Mouse (Mus musculus): ENCODE data around the gene Kmt2d. TPM values are rescaled to one million over a fixed set of nuclear protein-coding genes. Genes with fewer than 3 reads are reported as not detected.

Gene Kmt2d
- polyA plus RNA-seq, 1 experiment from 2014 or later, result 11.2 TPM

DNA sequence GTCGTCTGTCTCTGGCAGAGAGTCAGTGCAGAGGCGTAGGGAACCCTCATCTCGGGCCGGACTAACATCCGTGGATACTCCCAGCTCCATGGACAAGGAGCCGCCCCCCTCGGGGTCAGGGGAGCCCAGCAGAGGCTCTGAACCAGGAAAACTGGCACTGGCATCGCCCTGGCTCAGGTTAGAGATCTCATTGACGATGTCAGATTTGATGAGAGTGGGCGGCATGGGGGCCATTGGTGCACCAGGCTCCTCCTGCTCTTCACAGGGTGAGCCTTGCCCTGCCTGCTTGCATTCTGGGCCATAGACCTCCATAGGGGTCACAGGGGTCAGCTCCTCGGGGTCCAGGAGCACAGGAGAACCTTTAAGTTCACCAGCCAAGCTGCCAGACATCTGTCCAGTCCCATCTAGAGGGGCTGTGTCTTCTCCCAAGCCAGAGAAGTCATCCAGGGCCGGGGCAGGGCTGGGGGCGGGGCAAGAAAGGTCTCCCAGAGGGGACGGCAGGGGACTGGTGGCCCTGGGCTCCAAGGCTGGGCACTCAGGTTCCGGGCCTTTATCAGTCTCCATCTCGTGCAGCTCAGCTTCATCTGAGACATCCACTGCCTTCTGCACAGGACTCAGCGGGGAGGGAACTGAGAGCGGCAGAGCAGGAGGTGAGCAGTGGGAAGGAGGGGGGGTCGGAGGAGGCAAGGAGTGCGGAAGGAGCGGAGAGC is 9.1 kb downstream of the Kmt2d start:
- H3K4me3 ChIP-seq, result no peak overlapping the region
- 0 out of 2 replicates have a peak, but pooled peaks cover 5% of the 10 kb centered on the region for H3K4me1 ChIP-seq (replicated peaks)
- no peak for DNase-seq (ENCODE audit: low spot score)
- 85% methylated on average over 21 of the region's 21 CpGs for WGBS
- peaks cover 100% of the 10 kb centered on the region for H3K36me3 ChIP-seq
- H3K9me3 ChIP-seq, result no peaks in the 10 kb centered on the region
- H3K27ac ChIP-seq, result no peak overlapping the region
- H3K27me3 ChIP-seq (ENCODE audit: insufficient read depth, poor library complexity, severe bottlenecking), result no peaks in the 10 kb centered on the region

DNA sequence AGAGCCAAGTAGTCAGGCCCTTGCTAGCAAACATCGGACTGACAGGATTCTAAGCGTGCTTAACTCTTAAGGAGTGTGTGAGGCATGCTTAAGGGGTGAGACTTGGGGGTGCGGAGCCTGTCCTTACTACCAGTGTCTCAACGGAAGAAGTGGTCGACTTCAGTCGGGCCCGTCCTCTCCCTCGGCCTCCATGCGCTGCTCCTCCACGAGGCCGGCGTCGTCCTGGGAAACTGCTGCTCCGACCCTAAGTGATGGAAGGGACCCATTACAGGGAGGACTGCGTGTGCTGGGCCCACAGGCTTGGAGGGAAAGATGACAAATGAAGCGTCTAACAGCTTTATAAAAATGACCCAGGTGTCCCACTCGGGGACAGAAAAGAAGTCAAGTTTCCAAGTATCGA is 10.1 kb downstream of the Kmt2d start:
- 95% methylated on average over 18 of the region's 18 CpGs for WGBS
- Histone ChIP-seq H3K9me3 (no peaks in the 10 kb centered on the region), H3K27ac (no peak overlapping the region), H3K27me3 (ENCODE audit: insufficient read depth, poor library complexity, severe bottlenecking) (no peaks in the 10 kb centered on the region), H3K36me3 (peaks cover 100% of the 10 kb centered on the region), H3K4me1 (replicated peaks) (0 out of 2 replicates have a peak, but pooled peaks cover 5% of the 10 kb centered on the region), H3K4me3 (no peak overlapping the region)
- no peak for DNase-seq (ENCODE audit: low spot score)

DNA sequence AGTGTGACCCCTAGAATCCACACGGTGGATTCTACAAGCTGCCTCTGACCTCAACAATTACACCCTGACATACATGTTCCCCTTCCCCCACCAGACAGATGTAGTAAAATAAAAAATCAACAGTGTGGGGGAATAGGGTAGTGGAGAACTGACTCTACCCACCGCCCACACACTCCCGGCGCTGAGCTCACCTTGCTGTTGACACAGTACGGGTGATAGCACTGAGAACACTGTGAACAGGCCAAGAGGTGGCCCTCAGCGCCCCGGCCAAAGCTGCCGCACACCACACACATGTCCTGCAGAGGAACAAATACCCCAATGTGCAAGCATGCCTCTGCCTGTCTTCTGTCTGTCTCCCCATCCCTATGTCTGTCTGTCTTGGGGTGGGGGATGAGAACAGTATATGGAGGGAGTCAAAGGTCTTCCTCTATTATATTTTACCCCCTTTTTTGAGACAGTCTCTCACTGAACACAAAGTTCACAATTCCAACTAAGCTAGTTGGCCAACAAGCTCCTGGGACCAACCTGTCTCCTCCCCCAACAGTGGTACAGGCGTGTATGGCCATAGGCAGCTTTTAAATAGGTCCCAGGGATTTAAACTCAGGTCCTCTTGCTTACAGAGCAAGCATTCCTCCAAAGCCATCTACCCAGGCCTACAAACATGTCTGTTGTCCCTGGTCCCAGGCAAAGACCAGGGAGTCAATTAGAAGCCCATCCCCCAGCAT is 11.5 kb downstream of the Kmt2d start:
- no peak for DNase-seq (ENCODE audit: low spot score)
- no peak overlapping the region for H3K4me3 ChIP-seq
- WGBS, result 86% methylated on average over 9 of the region's 9 CpGs
- H3K36me3 ChIP-seq, result peaks cover 100% of the 10 kb centered on the region
- 0 out of 2 replicates have a peak, but pooled peaks cover 5% of the 10 kb centered on the region for H3K4me1 ChIP-seq (replicated peaks)
- H3K9me3 ChIP-seq, result no peaks in the 10 kb centered on the region
- no peak overlapping the region for H3K27ac ChIP-seq
- no peaks in the 10 kb centered on the region for H3K27me3 ChIP-seq (ENCODE audit: insufficient read depth, poor library complexity, severe bottlenecking)

DNA sequence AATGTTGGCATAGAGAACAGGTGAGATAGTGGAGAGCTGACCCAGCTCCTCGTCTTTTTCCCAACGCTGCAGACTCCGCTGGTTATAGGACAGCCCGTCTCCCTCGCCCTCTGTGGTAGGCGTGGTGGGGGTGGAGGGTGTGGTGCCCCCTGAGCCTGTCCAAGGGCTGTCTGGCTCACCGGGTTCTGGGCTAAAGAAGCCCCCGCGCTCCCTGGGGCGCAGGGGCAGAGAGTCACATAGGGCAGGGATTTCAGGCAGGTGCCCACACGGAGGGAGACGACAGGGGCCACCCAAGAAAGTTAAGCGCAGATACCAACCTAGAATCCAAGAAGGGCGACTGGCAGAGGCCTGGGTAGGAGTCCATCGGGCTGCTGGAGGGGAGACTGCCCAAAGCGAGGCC is 16.8 kb downstream of the Kmt2d start:
- H3K9me3 ChIP-seq, result no peaks in the 10 kb centered on the region
- no peak overlapping the region for H3K27ac ChIP-seq
- 94% methylated on average over 16 of the region's 16 CpGs for WGBS
- no peaks in the 10 kb centered on the region for H3K4me1 ChIP-seq (replicated peaks)
- no peak overlapping the region for H3K4me3 ChIP-seq
- no peak for DNase-seq (ENCODE audit: low spot score)
- H3K27me3 ChIP-seq (ENCODE audit: insufficient read depth, poor library complexity, severe bottlenecking), result no peaks in the 10 kb centered on the region
- H3K36me3 ChIP-seq, result peaks cover 100% of the 10 kb centered on the region

DNA sequence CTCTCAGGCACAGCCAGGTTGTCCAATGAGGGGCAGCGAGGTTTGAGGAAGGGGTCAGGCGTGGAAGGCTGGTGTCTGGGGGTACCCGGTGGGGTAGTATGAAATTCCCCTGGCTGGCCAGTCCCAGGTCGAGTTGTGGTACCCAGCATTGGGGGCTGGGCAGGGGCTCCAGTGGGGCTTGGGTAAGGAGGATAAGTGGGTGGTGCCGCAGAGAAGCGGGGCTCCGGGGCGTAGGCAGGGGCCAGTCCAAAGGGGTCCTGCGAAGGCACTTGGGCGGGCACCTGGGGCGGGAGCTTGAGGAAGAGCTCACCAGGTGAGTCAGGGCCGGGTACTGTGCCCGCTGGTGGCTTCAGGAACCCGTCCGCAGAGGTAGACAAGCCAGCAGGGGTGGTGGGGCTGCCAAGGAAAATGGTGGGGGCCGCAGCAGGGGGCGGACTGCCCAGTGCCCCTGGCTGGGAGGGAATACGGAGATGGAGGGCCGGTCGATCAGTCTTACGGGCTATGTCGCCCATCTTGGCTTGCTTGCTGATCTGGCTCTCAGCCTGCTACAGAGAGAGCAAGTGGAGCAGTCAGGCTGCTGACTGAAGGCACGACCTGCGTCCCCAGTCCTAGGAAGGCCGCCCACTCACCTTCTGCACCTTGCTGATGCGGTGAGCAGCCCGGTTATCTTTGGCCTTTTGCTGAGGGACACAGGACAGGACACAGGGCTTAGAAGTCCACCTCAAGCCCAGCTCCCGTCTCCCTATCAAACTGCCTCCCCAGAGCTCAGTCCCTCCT is 17.7 kb downstream of the Kmt2d start:
- Histone ChIP-seq H3K27me3 (ENCODE audit: insufficient read depth, poor library complexity, severe bottlenecking) (no peaks in the 10 kb centered on the region), H3K27ac (no peak overlapping the region), H3K4me1 (replicated peaks) (no peaks in the 10 kb centered on the region), H3K9me3 (no peaks in the 10 kb centered on the region), H3K4me3 (no peak overlapping the region), H3K36me3 (peaks cover 100% of the 10 kb centered on the region)
- DNase-seq (ENCODE audit: low spot score), result no peak
- 95% methylated on average over 28 of the region's 28 CpGs for WGBS

DNA sequence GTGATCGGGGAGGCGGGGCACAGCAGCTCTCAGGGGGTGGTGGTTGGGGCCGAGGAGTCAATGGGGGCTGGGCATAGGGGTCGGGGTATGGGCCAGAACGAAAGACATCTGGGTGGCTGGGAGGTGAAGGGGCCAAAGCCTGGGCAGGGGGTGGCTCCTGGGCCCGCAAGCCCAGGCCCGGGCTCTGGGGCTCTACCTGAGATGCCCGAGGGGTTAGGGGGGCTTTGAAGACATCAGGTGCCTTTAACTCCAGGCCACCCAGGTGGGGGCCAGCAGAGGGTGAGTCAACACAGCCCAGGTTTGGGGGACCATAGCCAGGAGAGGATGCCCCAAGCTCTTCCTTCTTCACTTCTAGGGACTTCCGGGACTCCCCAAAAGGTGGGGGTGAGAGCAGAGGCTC is 18.3 kb downstream of the Kmt2d start:
- 86% methylated on average over 9 of the region's 9 CpGs for WGBS
- Histone ChIP-seq H3K4me1 (replicated peaks) (no peaks in the 10 kb centered on the region), H3K36me3 (peaks cover 100% of the 10 kb centered on the region), H3K4me3 (no peak overlapping the region), H3K27me3 (ENCODE audit: insufficient read depth, poor library complexity, severe bottlenecking) (no peaks in the 10 kb centered on the region), H3K9me3 (no peaks in the 10 kb centered on the region), H3K27ac (no peak overlapping the region)
- DNase-seq (ENCODE audit: low spot score), result no peak

DNA sequence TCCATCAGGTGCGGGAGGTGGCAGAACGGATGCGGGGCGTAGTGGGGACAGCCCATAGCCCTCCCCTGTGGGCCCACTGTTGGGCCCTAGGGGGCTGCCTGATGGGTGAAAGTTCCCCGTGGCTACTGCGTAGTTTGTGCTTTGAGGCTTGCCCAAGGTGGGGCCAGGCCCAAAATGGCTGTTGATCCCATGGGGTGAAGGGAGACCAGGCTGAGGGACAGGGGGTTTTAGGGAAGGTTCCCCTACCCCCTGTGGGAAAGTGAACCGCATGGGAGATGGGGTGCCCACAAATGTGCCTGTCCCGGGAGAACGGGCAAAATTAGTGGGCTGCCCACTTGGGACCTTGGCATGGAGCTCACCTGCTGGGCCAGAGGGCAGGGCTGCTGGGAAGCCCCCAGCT is 18.9 kb downstream of the Kmt2d start:
- no peaks in the 10 kb centered on the region for H3K27me3 ChIP-seq (ENCODE audit: insufficient read depth, poor library complexity, severe bottlenecking)
- H3K27ac ChIP-seq, result no peak overlapping the region
- no peak overlapping the region for H3K4me3 ChIP-seq
- no peak for DNase-seq (ENCODE audit: low spot score)
- no peaks in the 10 kb centered on the region for H3K4me1 ChIP-seq (replicated peaks)
- no peaks in the 10 kb centered on the region for H3K9me3 ChIP-seq
- peaks cover 100% of the 10 kb centered on the region for H3K36me3 ChIP-seq
- WGBS, result 96% methylated on average over 9 of the region's 9 CpGs

DNA sequence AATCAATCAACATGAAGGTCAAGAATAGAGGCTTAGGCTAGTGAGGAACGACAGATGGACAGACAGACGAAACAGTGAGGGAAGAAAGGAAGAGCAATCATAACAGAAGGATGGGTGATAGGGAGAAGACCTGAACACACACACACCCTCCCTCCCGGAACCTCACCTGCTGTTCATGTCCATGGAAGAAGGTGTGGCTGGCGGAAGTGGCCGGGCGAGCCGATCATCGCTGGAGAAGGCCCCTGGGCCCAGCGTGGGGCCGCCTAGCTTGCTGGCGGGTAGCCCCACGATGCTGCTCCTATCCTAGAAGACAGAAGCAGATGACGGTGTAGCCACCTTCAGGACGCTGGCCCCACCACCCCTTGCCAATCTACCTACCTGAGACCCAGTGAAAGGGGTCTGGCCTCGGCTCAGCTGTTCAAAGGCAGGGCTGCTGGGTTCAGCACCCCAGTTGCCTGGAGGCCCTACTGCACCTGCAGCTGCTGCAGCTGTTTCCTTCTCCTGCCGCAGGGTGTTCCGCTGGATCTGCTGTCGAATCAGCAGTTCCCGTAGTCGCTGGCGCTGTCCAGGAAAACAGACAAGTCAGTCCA is 19.7 kb downstream of the Kmt2d start:
- Histone ChIP-seq H3K4me3 (no peak overlapping the region), H3K27ac (no peak overlapping the region), H3K9me3 (no peaks in the 10 kb centered on the region), H3K27me3 (ENCODE audit: insufficient read depth, poor library complexity, severe bottlenecking) (no peaks in the 10 kb centered on the region), H3K36me3 (peaks cover 100% of the 10 kb centered on the region), H3K4me1 (replicated peaks) (no peaks in the 10 kb centered on the region)
- 93% methylated on average over 21 of the region's 21 CpGs for WGBS
- no peak for DNase-seq (ENCODE audit: low spot score)

DNA sequence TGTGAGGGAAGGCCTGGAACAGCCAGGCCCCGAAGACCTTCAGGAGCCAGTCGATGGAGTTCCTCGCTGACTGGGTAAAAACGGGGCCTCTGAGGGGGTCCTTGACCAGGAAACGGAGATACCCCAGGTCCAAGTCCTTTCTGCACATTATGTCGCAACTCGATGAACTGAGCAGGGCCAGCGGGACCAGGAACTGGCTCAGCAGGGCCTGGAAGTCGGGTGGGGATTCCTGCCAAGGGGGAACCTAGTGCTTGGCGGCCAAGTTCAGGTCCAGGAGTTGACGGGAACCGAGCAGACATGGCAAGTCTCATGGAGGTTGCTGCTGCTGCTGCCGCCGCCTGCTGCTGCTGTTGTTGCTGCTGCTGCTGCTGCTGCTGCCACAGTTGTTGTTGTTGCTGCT is 20.3 kb downstream of the Kmt2d start:
- DNase-seq (ENCODE audit: low spot score), result no peak
- Histone ChIP-seq H3K9me3 (no peaks in the 10 kb centered on the region), H3K4me1 (replicated peaks) (no peaks in the 10 kb centered on the region), H3K36me3 (peaks cover 100% of the 10 kb centered on the region), H3K27me3 (ENCODE audit: insufficient read depth, poor library complexity, severe bottlenecking) (no peaks in the 10 kb centered on the region), H3K27ac (no peak overlapping the region), H3K4me3 (no peak overlapping the region)
- WGBS, result 95% methylated on average over 14 of the region's 14 CpGs

DNA sequence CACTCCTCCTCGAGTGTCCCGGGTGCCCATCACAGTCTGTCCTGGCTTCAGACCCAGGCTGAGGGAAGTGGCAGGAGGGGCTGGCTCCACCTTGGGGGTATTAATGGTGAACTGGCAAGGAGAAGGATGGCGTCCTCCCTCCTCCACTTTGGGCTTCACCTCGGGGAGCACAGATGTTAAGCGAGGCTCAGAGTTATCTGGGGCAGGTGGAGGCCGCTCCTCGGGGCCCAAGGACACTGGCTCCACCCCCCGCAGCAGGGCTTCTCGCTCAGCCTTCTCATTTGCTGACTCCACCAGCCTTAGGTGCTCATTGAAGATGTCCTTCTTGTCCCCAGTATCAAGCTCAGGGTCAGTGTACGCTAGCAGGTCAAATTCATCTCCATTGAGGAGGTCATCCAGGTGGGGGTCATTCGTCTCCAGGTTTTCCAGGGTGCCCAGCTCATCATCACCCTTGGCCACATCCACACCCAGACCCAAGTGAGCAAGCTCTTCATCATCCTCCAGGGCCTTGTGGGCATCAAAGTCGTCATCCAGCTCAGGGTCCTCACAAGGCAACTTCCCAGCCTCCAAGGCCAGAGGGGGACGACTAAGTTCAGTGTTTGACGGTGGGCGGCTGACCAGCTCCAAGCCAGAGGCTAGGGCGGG is 20.9 kb downstream of the Kmt2d start:
- Histone ChIP-seq H3K4me3 (no peak overlapping the region), H3K27ac (no peak overlapping the region), H3K27me3 (ENCODE audit: insufficient read depth, poor library complexity, severe bottlenecking) (no peaks in the 10 kb centered on the region), H3K36me3 (peaks cover 100% of the 10 kb centered on the region), H3K9me3 (no peaks in the 10 kb centered on the region), H3K4me1 (replicated peaks) (no peaks in the 10 kb centered on the region)
- 92% methylated on average over 16 of the region's 16 CpGs for whole genome bisulfite sequencing
- DNase-seq (ENCODE audit: low spot score), result no peak

DNA sequence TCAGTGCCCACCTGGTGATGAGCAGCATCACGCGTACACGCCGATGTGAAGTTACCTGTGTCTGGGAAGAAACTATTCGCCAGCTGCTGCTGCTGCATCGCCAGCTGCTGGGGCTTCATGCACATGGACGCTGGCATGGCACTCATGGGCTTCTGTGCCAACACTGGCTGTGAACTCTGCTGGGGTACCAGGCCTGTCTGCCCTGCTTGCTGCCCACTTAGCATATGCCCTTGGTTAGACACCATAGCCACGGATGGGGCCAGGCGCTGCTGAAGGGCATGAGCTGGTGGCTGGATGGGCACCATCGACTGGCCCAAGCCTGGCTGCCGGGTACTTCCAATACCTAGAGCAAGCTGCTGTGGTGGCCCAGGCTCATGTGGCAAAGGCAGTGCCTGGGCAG is 21.8 kb downstream of the Kmt2d start:
- DNase-seq (ENCODE audit: low spot score), result no peak
- no peaks in the 10 kb centered on the region for H3K4me1 ChIP-seq (replicated peaks)
- H3K36me3 ChIP-seq, result peaks cover 100% of the 10 kb centered on the region
- no peak overlapping the region for H3K4me3 ChIP-seq
- no peak overlapping the region for H3K27ac ChIP-seq
- no peaks in the 10 kb centered on the region for H3K27me3 ChIP-seq (ENCODE audit: insufficient read depth, poor library complexity, severe bottlenecking)
- 96% methylated on average over 11 of the region's 11 CpGs for WGBS
- H3K9me3 ChIP-seq, result no peaks in the 10 kb centered on the region

DNA sequence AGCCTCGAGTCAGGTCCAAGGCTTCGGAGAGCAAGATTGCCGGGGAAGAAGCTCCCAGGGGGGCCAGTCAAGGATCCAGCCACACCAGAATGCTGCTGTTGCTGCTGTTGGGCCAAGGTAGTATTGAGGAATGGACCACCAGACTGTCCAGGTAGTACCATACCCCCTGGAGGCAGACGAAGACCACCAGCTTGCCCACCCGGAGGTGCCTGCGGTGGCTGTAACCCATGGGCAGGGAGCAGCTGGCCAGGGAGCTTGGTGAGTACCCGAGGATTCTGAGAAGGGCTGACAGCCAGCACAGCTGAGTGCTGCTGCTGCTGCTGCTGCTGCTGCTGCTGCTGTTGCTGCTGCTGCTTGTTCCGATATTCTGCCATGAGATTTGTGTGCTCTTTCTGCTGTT is 24.9 kb downstream of the Kmt2d start:
- Histone ChIP-seq H3K4me1 (replicated peaks) (no peaks in the 10 kb centered on the region), H3K27me3 (ENCODE audit: insufficient read depth, poor library complexity, severe bottlenecking) (no peaks in the 10 kb centered on the region), H3K9me3 (no peaks in the 10 kb centered on the region), H3K27ac (no peak overlapping the region), H3K36me3 (peaks cover 100% of the 10 kb centered on the region), H3K4me3 (no peak overlapping the region)
- WGBS, result 93% methylated on average over 8 of the region's 8 CpGs
- DNase-seq (ENCODE audit: low spot score), result no peak

Measured in hindbrain, embryonic 10.5 days (tissue).